Mouse (Mus musculus) thymus, adult 2 months (tissue): ENCODE results near the gene St8sia1.

ENCODE experiments used
- CTCF ChIP-seq: fragments of 200-500 bp; IDR thresholded peaks from 2 replicates; pipeline ENCODE4 v1.5.1; 2012; ENCODE audit warnings: mild to moderate bottlenecking, control low read depth, low read length, moderate library complexity, borderline replicate concordance; ENCODE audit not compliant: control insufficient read depth, poor library complexity, insufficient read depth; ENCODE audit errors: extremely low read depth
- POLR2A ChIP-seq: fragments of 200-500 bp; IDR thresholded peaks from 2 replicates; pipeline ENCODE4 v1.6.1; 2012; ENCODE audit warnings: mild to moderate bottlenecking, low read length, control low read depth, moderate library complexity; ENCODE audit not compliant: control insufficient read depth, poor library complexity, insufficient read depth; ENCODE audit errors: extremely low read depth

DNA sequence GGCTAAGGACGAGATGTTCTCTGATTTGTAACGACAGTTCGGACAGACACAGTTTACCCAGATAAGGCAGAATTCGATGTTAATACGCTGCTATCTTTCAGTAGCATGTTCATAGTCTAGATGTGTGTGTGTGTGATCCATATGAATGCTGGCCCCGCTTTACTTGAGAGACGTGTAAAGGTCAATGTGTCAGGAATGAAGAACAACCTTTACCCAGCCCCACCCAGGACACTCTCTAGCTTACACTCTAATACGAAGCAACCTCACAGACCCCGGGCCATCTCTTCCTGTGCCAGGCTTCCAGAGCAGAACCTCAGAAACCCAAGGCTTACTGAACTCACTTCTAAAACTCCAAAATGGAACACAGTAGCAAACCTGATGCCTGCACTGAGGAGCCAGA, 165.4 kb downstream of the St8sia1 start:
- TF ChIP-seq CTCF (no peak), POLR2A (no peak)
